Mouse (Mus musculus): ENCODE data around the gene Evx2.

DNA sequence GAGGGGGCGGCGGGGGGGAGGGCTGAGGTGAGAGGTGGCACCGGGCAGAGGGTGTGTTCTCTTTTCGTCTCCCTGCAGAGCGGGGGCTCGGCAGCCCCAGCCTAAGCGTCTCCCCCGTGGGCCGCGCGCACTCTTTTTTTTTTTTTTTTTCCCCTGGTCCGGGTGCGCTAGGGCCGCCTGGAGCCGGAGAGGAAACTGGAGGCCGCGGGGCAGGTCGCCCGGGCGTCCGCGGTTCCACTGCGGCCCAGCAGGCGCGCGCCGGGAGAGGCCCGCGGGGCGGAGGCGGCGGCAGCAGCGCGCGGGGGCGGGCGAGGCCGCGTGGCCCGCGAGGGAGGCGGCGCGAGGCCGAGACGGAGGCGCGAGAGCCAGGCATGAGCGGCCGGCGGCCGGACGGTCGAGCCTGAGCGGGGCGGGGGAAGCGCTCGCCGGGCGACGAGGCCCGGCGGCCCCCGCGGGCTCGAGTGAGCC, 45.7 kb upstream of the Evx2 start:
- no peak for TF ChIP-seq CTCF (IDR thresholded peaks at IDR 0.05; ENCODE audit: low read depth)
- no peak for TF ChIP-seq EP300 (IDR thresholded peaks at IDR 0.05; ENCODE audit: low read depth)
